Mouse (Mus musculus) heart, adult 2 months (tissue): ENCODE results near the gene Rab3il1. TPM values are rescaled to one million over a fixed set of nuclear protein-coding genes. Genes with fewer than 3 reads are reported as not detected.

Source experiments
- DNase-seq, 2 experiments: peaks; one replicate each; pipeline ENCODE4 v3.0.0; 2021
- H3K27ac ChIP-seq: fragments of 200-600 bp; 2 replicates; pipeline ENCODE4 v1.8.1; 2022
- H3K27me3 ChIP-seq: fragments of 200-500 bp; 2 replicates; pipeline ENCODE4 v1.6.1; 2012; ENCODE audit warnings: mild to moderate bottlenecking, low read length, inconsistent platforms, mixed read lengths; ENCODE audit not compliant: control insufficient read depth, insufficient read depth
- H3K36me3 ChIP-seq: fragments of 200-500 bp; 2 replicates; pipeline ENCODE4 v1.6.1; 2012; ENCODE audit warnings: low read length, inconsistent platforms; ENCODE audit not compliant: control insufficient read depth, insufficient read depth
- H3K4me1 ChIP-seq: fragments of 200-500 bp; 2 replicates; pipeline ENCODE4 v1.6.1; 2011; ENCODE audit warnings: low read length; ENCODE audit not compliant: control insufficient read depth, insufficient read depth
- H3K4me3 ChIP-seq: fragments of 200-600 bp; 2 replicates; pipeline ENCODE4 v1.8.1; 2022
- H3K79me2 ChIP-seq: fragments of 200-500 bp; replicated peaks from 2 replicates; pipeline ENCODE4 v1.6.1; 2012; ENCODE audit warnings: mild to moderate bottlenecking, inconsistent platforms, low read length, moderate library complexity, mixed read lengths; ENCODE audit not compliant: control insufficient read depth, insufficient read depth
- H3K9ac ChIP-seq: fragments of 200-500 bp; 2 replicates; pipeline ENCODE4 v1.6.1; 2012; ENCODE audit warnings: low read depth, mild to moderate bottlenecking, control low read depth, inconsistent platforms, low read length, mixed read lengths
- CTCF ChIP-seq: fragments of 200-600 bp; IDR thresholded peaks from 2 replicates; pipeline ENCODE4 v1.8.1; 2022; ENCODE audit warnings: antibody characterized with exemption, mild to moderate bottlenecking, moderate library complexity
- EP300 ChIP-seq: fragments of 200-500 bp; IDR thresholded peaks from 2 replicates; pipeline ENCODE4 v1.6.1; 2011; ENCODE audit warnings: low read depth, low read length, control low read depth; ENCODE audit not compliant: insufficient read depth
- POLR2A ChIP-seq: fragments of 200-500 bp; IDR thresholded peaks from 2 replicates; pipeline ENCODE4 v1.6.1; 2011; ENCODE audit warnings: mild to moderate bottlenecking, low read depth, low read length, control low read depth; ENCODE audit not compliant: insufficient read depth
- WGBS: fragments of 180-500 bp; shearing (Covaris S2); methylation state at CpG from one replicate; pipeline ENCODE4 v1.1.7; 2018; 5-methylcytosine and 5-hydroxymethylcytosine counted together
- intact Hi-C: fragments of 180-260 bp; cut with DNase I; formaldehyde crosslinking; loops from one replicate; pipeline ENCODE4 v1.15.1; 2025
- polyA plus RNA-seq: library from polyadenylated mRNA; depleted of rRNA; stranded (reverse); fragments of >200 nt; gene quantifications from 2 replicates; pipeline ENCODE4 v1.2.3, GENCODE M21; 2012
- total RNA-seq, 2 experiments: library from RNA; stranded (reverse); gene quantifications; 2 replicates each; pipeline ENCODE4 v1.2.3; 2021

Rab3il1 gene
- total and polyA plus RNA-seq, 3 experiments: 5.9 to 11.1 (median 6.5) TPM

DNA sequence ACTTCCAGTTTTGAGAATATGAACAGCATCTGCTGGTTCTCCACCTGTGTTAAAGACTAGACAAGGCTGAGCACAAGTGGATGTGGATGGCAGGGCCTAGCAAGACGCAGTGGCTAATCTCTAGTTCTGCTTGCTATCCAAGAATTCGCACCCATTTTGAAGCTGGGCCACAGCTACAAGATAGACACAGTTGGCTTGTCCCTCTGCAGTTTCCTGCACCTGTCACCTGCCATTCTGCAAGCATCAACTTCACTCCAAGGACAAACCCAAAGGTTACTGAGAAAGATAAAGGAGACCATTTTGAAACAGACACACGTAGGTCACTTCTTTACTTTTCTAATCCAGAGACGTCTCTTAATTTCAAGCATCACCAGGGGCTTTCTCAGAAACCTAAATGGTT is 19.8 kb upstream of the Rab3il1 start:
- H3K27ac ChIP-seq: peak overlapping the region; percentile 97
- no peaks in the 10 kb centered on the region for H3K27me3 ChIP-seq
- no peak overlapping the region for H3K9ac ChIP-seq
- H3K4me3 ChIP-seq: peak overlapping the region; percentile 98
- no peak for DNase-seq
- peaks cover 10% of the 10 kb centered on the region for H3K36me3 ChIP-seq
- H3K79me2 ChIP-seq: 0 out of 2 replicates have a peak, but pooled peaks cover 1% of the 10 kb centered on the region
- intact Hi-C loops: no loop called here
- WGBS: 69% methylated on average over 4 of the region's 4 CpGs
- TF ChIP-seq CTCF: no peak
- no peak for TF ChIP-seq POLR2A
- no peak for TF ChIP-seq EP300
- H3K4me1 ChIP-seq: peaks cover 20% of the 10 kb centered on the region

DNA sequence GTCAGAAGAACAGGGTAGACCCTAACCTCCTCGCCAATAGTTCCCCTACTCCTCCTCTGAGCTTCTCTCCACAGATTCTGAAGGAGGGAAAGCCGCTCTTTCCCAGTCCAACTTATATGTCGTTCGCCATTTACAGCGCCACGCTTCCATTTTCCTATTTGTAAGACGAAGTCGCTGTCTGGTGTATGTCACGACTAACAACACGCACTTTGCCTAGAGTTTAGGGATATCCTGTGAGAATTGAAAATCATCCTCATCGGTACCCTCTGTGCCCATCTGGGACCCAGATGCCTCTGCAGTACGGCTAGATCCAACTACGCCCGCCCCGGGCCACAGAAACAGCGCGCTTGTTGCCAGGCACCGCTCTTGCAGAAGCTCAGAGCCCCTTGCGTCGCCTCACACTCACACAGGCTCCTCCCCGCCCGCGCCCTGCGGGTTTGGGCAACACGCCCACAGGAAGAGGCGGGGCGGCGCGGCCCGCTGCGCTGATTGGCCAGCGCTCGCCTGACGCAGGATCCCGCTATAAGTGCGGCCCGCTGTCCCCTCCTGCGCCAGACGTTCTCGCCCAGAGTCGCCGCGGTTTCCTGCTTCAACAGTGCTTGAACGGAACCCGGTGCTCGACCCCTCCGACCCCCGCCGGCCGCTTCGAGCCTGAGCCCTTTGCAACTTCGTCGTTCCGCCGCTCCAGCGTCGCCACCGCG is 19.2 kb upstream of the Rab3il1 start:
- H3K4me1 ChIP-seq: peaks cover 20% of the 10 kb centered on the region
- no peaks in the 10 kb centered on the region for H3K27me3 ChIP-seq
- TF ChIP-seq CTCF (no peak; the same call in 1 of the 2 replicates), EP300 (0 out of 2 replicates have a peak, but pooled peaks have one; percentile 56), POLR2A (peak; percentile 98)
- peak overlapping the region; percentile 99 for H3K9ac ChIP-seq
- under 1% methylated on average over 59 of the region's 59 CpGs for WGBS
- peak overlapping the region; percentile 97 for H3K27ac ChIP-seq
- peak overlapping the region; percentile 98 for H3K4me3 ChIP-seq
- intact Hi-C loops: no loop called here
- peaks cover 10% of the 10 kb centered on the region for H3K36me3 ChIP-seq
- DNase-seq: peak; percentile 98
- 0 out of 2 replicates have a peak, but pooled peaks cover 1% of the 10 kb centered on the region for H3K79me2 ChIP-seq

DNA sequence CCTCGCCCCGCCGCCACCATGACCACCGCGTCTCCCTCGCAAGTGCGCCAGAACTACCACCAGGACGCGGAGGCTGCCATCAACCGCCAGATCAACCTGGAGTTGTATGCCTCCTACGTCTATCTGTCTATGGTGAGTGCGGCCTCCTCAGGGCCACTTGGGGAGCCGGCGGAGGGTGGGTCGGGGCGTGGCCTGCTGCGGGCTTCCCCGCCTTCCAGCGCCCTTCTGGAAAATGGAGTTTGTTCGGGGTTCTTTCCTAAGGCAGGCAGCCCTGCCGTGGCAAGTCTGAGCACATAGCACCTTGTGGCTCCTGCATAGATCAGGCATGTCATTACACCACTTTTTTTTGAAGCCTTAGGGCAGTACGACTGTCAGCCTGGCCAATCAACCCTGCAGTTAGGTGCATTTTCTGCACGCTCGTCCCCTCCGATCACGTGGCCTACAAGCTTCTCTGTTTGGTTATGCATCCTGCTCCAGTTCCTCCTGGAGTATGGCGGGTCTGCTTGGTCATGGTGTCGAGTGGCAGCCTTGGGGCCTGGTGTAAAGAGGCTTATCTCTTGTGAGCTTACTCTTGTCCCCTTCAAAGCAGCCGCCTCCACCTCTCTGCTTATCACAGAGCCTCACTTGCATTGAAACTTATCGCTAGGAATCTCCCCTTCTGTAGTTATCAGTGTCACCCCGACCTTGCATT is 18.5 kb upstream of the Rab3il1 start:
- Histone ChIP-seq H3K4me1 (peaks cover 19% of the 10 kb centered on the region), H3K79me2 (0 out of 2 replicates have a peak, but pooled peaks cover 1% of the 10 kb centered on the region), H3K27me3 (no peaks in the 10 kb centered on the region), H3K4me3 (peak overlapping the region; percentile 98), H3K27ac (peak overlapping the region; percentile 97), H3K36me3 (peaks cover 10% of the 10 kb centered on the region), H3K9ac (peak overlapping the region; percentile 99)
- peak; percentile 79 to 80 for DNase-seq
- TF ChIP-seq POLR2A (no peak), EP300 (peak; percentile 35; the same call in 1 of the 2 replicates)
- intact Hi-C loops: no loop called here
- WGBS: under 1% methylated on average over 31 of the region's 31 CpGs

DNA sequence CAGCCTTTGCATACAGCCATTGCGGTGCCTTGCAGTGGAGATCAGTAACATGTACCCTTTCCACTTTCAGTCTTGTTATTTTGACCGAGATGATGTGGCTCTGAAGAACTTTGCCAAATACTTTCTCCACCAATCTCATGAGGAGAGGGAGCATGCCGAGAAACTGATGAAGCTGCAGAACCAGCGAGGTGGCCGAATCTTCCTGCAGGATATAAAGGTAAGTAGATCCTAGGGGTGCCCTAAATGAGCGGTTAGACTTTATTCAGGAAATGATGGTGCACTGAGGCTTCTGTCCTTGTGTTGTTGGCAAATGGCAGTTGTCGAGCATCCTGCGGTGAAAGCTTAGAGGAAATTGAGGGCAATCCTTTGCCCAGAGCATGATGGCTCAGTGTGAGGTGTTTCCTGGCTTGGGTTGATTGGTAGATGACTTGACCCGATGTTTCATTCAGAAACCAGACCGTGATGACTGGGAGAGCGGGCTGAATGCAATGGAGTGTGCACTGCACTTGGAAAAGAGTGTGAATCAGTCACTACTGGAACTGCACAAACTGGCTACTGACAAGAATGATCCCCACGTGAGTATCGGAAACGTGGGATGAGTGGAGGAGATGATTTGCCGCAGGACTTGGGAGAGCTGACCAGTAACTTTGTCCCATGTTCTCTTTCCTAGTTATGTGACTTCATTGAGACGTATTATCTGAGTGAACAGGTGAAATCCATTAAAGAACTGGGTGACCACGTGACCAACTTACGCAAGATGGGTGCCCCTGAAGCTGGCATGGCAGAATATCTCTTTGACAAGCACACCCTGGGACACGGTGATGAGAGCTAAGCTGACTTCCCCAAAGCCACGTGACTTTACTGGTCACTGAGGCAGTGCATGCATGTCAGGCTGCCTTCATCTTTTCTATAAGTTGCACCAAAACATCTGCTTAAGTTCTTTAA is 17.1 kb upstream of the Rab3il1 start:
- DNase-seq: no peak
- H3K79me2 ChIP-seq: 0 out of 2 replicates have a peak, but pooled peaks cover 1% of the 10 kb centered on the region
- H3K27ac ChIP-seq: no peak overlapping the region; the same call in 1 of the 2 replicates
- peak overlapping the region; percentile 98 for H3K4me3 ChIP-seq
- TF ChIP-seq EP300 (no peak), POLR2A (no peak), CTCF (no peak)
- no peaks in the 10 kb centered on the region for H3K27me3 ChIP-seq
- H3K4me1 ChIP-seq: peaks cover 11% of the 10 kb centered on the region
- intact Hi-C loops: no loop called here
- WGBS: 77% methylated on average over 20 of the region's 20 CpGs
- H3K9ac ChIP-seq: 0 out of 2 replicates have a peak overlapping the region, but pooled peaks have one; percentile 16
- peaks cover 10% of the 10 kb centered on the region for H3K36me3 ChIP-seq

DNA sequence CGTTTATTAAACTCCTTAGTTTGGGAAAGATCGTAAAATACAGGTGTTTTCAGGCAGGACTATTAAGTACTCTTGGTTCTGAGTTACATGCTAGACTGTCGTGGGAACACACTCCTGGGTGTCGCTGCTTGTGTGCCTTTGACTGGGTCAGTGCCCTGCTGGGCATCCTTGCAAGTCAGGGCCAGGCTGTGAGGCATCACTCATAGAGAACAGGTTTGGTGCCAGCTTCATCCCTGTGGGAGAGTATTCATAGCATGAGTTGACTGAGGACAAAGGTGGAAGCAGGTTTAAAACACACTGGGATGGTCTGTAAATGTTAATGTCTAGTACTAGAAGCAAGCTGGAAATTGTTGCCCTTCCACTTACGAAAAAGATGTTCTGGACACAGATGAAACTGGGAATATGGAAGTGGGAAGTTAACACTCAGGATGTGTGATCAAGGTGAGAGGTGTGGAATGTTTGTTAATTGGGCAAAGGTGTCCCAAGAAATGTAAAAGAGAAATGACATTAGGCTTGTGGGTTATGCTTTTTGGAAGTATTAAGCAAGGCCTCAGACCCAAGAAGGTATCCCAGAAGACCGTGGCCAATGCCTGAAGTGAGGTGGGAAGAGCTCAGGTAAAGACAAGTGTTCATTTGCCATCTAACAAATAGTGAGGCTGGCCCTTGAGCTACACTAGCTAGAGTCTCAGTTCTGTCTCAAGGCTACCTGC is 16.1 kb upstream of the Rab3il1 start:
- TF ChIP-seq EP300 (0 out of 2 replicates have a peak, but pooled peaks have one; percentile 9), CTCF (no peak), POLR2A (peak; percentile 25; the same call in 1 of the 2 replicates)
- Histone ChIP-seq H3K4me3 (no peak overlapping the region), H3K36me3 (peaks cover 10% of the 10 kb centered on the region), H3K27ac (no peak overlapping the region), H3K27me3 (no peaks in the 10 kb centered on the region), H3K4me1 (peaks cover 11% of the 10 kb centered on the region), H3K9ac (no peak overlapping the region), H3K79me2 (0 out of 2 replicates have a peak, but pooled peaks cover 1% of the 10 kb centered on the region)
- no peak for DNase-seq
- intact Hi-C loops: no loop called here
- WGBS: 92% methylated on average over 6 of the region's 6 CpGs
